Mouse (Mus musculus) neural tube, embryonic 14.5 days (tissue): ENCODE results near the gene Tenm2. TPM values are rescaled to one million over a fixed set of nuclear protein-coding genes. Genes with fewer than 3 reads are reported as not detected.
A peak's percentile ranks its signal among the peaks of the same experiment; 100 is the strongest.

ENCODE experiments used
- ATAC-seq: fragments of 200-750 bp; cut with Nextera tagmentation; 2 replicates; pipeline ENCODE4 v1.8.0; 2017; ENCODE audit warnings: low read depth, mild to moderate bottlenecking, moderate TSS enrichment, moderate library complexity
- H3K27ac ChIP-seq: fragments of 300-500 bp; sonication (generic); 2 replicates; pipeline ENCODE4 v1.5.1; 2014; ENCODE audit warnings: low read depth, mild to moderate bottlenecking, control low read depth, low read length, moderate library complexity, mixed read lengths
- H3K27me3 ChIP-seq: fragments of 300-500 bp; sonication (generic); 2 replicates; pipeline ENCODE4 v1.6.1; 2014; ENCODE audit warnings: low read length; ENCODE audit not compliant: control insufficient read depth, insufficient read depth
- H3K36me3 ChIP-seq: fragments of 300-500 bp; sonication (generic); 2 replicates; pipeline ENCODE4 v1.6.1; 2014; ENCODE audit warnings: low read length, mixed read lengths; ENCODE audit not compliant: control insufficient read depth, insufficient read depth
- H3K4me1 ChIP-seq: fragments of 300-500 bp; sonication (generic); 2 replicates; pipeline ENCODE4 v1.6.1; 2014; ENCODE audit warnings: low read length; ENCODE audit not compliant: control insufficient read depth, insufficient read depth
- H3K4me2 ChIP-seq: fragments of 300-500 bp; sonication (generic); 2 replicates; pipeline ENCODE4 v1.6.1; 2014; ENCODE audit warnings: mild to moderate bottlenecking, low read depth, low read length, control low read depth
- H3K4me3 ChIP-seq: fragments of 300-500 bp; sonication (generic); 2 replicates; pipeline ENCODE4 v1.5.1; 2014; ENCODE audit warnings: low read depth, low read length, control low read depth, mixed read lengths
- H3K9ac ChIP-seq: fragments of 300-500 bp; sonication (generic); replicated peaks from 2 replicates; pipeline ENCODE4 v1.6.1; 2014; ENCODE audit warnings: low read depth, mild to moderate bottlenecking, control low read depth, low read length, mixed read lengths
- H3K9me3 ChIP-seq: fragments of 300-500 bp; sonication (generic); 2 replicates; pipeline ENCODE4 v1.6.1; 2016; ENCODE audit warnings: low read length; ENCODE audit not compliant: control insufficient read depth
- WGBS: fragments of 180-500 bp; shearing (Covaris S2); extraction: QIAGEN DNeasy Blood & Tissue Kit; methylation state at CpG from one replicate; pipeline ENCODE4 v1.1.7; 2014; 5-methylcytosine and 5-hydroxymethylcytosine counted together
- polyA plus RNA-seq: library from polyadenylated mRNA; unstranded; fragments of >200 nt; fragmentation: Nextera tagmentation; extraction: Ambion mirVana; gene quantifications from 2 replicates; pipeline ENCODE4 v1.2.1, GENCODE M21; 2014

The Tenm2 gene
- polyA plus RNA-seq, 1 experiment from 2014 or later: 32.2 TPM

DNA sequence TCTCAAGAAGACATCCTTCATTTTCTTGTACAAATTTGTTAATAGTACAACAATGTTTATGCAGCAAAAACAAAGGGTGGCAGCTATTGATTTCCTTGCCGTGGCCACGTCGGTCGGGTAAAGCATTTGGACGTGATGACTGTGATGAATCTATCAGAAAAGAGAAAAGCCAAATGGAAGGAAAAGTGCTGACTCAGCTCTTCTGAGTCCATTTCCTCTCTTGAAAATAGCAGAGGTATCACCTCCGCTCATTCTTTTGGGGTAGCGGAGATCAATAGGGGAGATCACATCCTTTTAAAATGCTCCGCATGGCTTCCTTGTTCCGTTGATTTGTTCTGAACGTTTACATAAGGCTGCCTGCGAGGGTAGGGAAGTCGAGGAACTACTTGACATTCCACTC is 1090.7 kb downstream of the Tenm2 start:
- Histone ChIP-seq H3K4me2 (no peak overlapping the region), H3K9ac (no peak overlapping the region), H3K9me3 (no peaks in the 10 kb centered on the region), H3K27ac (no peak overlapping the region), H3K27me3 (no peaks in the 10 kb centered on the region), H3K4me3 (no peak overlapping the region), H3K36me3 (no peaks in the 10 kb centered on the region), H3K4me1 (no peaks in the 10 kb centered on the region)
- no peak for ATAC-seq
- WGBS: 72% methylated on average over 12 of the region's 12 CpGs

DNA sequence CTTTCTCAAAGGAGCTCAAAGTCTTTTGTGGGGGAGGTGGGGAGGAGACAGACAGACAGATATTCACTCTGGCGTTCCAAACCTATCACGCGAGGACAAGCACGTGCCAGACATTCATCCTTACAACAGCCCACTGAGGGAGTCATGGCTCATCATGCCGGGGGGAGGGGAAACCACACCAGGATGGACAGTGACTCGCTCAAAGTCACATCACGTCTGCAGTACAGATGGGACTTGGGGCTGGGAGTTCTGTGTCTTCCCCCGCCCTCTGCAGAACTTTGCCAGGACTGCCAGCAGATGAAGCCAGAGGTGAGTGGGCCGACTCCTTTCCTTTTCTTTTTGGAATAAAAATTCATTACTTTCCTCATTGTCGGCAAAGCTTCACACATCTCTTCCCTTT is 1095.4 kb downstream of the Tenm2 start:
- Histone ChIP-seq H3K9me3 (no peaks in the 10 kb centered on the region), H3K4me3 (no peak overlapping the region), H3K4me1 (0 out of 2 replicates have a peak, but pooled peaks cover 2% of the 10 kb centered on the region), H3K4me2 (no peak overlapping the region), H3K27ac (no peak overlapping the region), H3K27me3 (no peaks in the 10 kb centered on the region), H3K36me3 (no peaks in the 10 kb centered on the region), H3K9ac (no peak overlapping the region)
- WGBS: 69% methylated on average over 10 of the region's 10 CpGs
- ATAC-seq: no peak

DNA sequence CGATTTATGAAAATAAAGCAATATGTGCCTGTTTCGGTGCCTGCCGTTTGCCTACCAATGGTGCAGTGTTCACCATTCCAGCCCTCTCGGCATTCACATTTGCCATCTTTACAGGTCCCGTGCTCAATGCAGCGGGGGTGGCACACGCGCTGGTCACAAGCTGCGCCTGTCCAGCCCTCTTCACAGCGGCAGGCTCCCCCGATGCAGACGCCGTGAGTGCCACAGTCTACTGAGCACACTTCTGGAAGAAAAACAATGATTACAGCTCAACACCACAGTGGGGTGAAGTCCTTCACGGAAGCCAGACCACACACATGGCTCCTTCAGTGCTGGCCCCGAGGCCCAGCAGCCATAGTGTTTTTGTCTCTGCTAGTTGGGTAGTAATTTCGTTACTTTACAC is 1096.2 kb downstream of the Tenm2 start:
- 0 out of 2 replicates have a peak, but pooled peaks cover 2% of the 10 kb centered on the region for H3K4me1 ChIP-seq
- H3K9me3 ChIP-seq: no peaks in the 10 kb centered on the region
- no peak overlapping the region for H3K4me3 ChIP-seq
- no peak overlapping the region for H3K27ac ChIP-seq
- no peak overlapping the region for H3K9ac ChIP-seq
- WGBS: 53% methylated on average over 16 of the region's 16 CpGs
- no peak for ATAC-seq
- H3K27me3 ChIP-seq: no peaks in the 10 kb centered on the region
- H3K36me3 ChIP-seq: no peaks in the 10 kb centered on the region
- no peak overlapping the region for H3K4me2 ChIP-seq

DNA sequence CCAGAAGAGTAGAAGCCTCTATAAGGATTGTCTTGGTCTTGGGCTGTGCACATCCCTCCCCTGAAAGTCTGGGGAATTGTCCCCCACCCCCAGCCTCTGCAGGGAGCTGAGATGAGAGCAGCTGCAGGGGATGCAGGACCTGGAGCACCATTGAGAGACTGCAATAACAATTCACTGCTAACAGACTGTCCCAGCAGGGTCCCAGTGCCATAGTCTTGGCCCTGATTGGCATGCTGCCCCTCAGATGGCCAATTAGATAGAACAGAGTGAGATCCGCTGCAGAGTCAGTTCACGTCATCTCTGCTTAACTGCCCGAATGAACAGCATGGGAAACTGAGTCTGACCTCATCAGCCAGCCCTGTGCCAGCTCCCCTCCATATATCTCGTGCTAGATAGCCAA is 1097.9 kb downstream of the Tenm2 start:
- no peaks in the 10 kb centered on the region for H3K36me3 ChIP-seq
- H3K27ac ChIP-seq: no peak overlapping the region
- 27% methylated on average over 4 of the region's 4 CpGs for WGBS

DNA sequence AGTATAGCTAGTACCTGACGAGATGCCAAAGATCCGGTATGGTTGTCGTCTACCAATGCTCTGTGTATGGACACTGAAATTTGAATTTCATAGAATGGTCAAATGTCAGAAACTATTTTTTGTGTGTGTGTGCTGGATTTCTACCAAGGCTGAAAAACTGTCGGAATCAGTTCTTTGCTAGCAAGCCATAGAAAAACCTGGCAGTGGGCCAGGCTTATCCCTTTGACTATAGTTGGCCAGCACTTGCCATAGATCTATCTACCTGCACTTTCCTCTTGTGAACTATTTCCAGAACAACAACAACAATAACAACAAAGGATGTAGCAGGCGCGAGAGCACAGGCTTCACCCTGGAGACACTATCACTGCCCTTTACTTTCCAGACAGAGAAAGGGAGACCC is 1098.5 kb downstream of the Tenm2 start:
- WGBS: 62% methylated on average over 6 of the region's 6 CpGs
- no peaks in the 10 kb centered on the region for H3K9me3 ChIP-seq
- no peak overlapping the region for H3K4me2 ChIP-seq
- ATAC-seq: no peak
- H3K27ac ChIP-seq: no peak overlapping the region
- 0 out of 2 replicates have a peak, but pooled peaks cover 2% of the 10 kb centered on the region for H3K4me1 ChIP-seq
- H3K36me3 ChIP-seq: no peaks in the 10 kb centered on the region
- H3K9ac ChIP-seq: no peak overlapping the region
- H3K27me3 ChIP-seq: no peaks in the 10 kb centered on the region
- no peak overlapping the region for H3K4me3 ChIP-seq

More for the DNA sequence above, 1097.9 kb downstream of the Tenm2 start:
- no peak overlapping the region for H3K4me3 ChIP-seq
- no peaks in the 10 kb centered on the region for H3K9me3 ChIP-seq
- no peak overlapping the region for H3K4me2 ChIP-seq
- no peak overlapping the region for H3K9ac ChIP-seq
- no peaks in the 10 kb centered on the region for H3K27me3 ChIP-seq
- 0 out of 2 replicates have a peak, but pooled peaks cover 2% of the 10 kb centered on the region for H3K4me1 ChIP-seq
- peak; percentile 64; the same call in 1 of the 2 replicates for ATAC-seq

DNA sequence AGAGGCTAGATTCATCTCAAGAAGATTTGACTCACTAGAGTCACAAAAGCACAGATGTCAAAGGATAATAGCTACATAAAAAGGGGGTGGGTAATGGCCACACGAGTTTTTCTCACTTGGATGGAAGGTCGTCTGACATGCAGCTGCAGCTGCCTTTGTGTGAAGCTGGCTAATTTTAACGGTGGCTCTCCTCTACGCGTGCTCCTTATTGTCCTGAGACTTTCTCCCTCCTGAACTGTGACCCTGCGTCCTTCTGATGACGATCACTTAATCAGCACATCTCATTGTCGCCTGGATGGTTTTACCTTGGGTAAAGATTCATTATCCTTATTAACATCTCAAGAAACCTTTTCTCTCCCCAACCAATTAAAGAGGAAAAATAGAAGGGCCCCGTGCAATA is 1101.1 kb downstream of the Tenm2 start:
- no peaks in the 10 kb centered on the region for H3K9me3 ChIP-seq
- 0 out of 2 replicates have a peak, but pooled peaks cover 2% of the 10 kb centered on the region for H3K4me1 ChIP-seq
- H3K36me3 ChIP-seq: no peaks in the 10 kb centered on the region
- ATAC-seq: no peak
- no peaks in the 10 kb centered on the region for H3K27me3 ChIP-seq
- H3K4me3 ChIP-seq: no peak overlapping the region
- H3K4me2 ChIP-seq: no peak overlapping the region
- H3K27ac ChIP-seq: no peak overlapping the region
- H3K9ac ChIP-seq: no peak overlapping the region
- WGBS: 16% methylated on average over 9 of the region's 9 CpGs

DNA sequence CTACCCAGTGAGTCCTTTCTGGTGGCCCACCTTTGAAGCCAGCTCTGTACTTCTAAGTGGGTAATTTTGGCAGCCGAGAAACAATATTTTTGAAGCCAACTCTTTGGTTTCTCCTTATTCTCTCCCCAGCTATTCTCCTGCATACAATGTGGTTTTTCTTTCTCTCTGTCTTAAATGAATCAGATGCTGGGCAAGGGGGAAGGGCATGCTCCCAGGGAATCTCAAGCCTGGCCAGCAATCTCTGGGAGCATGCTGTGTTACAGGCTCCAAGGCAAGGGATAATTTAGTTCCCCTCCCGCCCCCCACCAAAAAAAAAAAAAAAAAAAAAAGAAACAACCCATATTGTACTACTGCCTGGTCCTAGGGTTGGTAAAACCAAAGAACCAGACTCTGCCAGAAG is 1112.5 kb downstream of the Tenm2 start:
- Histone ChIP-seq H3K27ac (no peak overlapping the region), H3K4me1 (peaks cover 13% of the 10 kb centered on the region), H3K9ac (no peak overlapping the region), H3K4me2 (no peak overlapping the region), H3K36me3 (no peaks in the 10 kb centered on the region), H3K4me3 (no peak overlapping the region), H3K27me3 (no peaks in the 10 kb centered on the region), H3K9me3 (no peaks in the 10 kb centered on the region)
- 51% methylated on average over 2 of the region's 2 CpGs for WGBS
- ATAC-seq: no peak

DNA sequence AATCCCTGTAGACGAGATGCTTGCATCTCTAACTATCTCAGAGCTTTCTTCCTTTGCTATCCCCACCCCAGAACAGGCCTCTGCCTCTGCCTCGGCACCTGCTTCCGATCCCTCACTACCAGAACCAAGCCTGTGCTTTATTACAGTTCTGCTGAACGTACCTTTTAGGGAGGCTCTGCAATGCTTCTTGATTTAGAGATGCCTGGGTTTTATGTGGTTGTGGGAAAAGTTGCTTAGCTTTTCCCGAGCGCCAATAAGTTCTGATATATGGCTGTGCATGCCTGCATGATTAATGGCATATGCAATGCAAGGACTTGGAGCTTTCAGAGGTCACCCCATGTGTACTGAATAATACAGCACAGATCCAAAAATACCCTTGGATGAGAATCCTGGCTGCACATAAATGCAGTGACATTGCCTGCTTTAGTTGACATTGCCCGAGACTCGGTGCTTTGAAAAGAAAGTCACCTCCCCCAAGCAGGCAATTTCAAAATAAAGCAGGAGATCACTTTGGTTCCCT is 1114.3 kb downstream of the Tenm2 start:
- H3K36me3 ChIP-seq: no peaks in the 10 kb centered on the region
- no peaks in the 10 kb centered on the region for H3K9me3 ChIP-seq
- H3K4me3 ChIP-seq: no peak overlapping the region
- no peak overlapping the region for H3K4me2 ChIP-seq
- H3K27ac ChIP-seq: peak overlapping the region; percentile 56; the same call in 1 of the 2 replicates
- no peaks in the 10 kb centered on the region for H3K27me3 ChIP-seq
- H3K4me1 ChIP-seq: peaks cover 13% of the 10 kb centered on the region
- ATAC-seq: peak; percentile 54; the same call in 1 of the 2 replicates
- H3K9ac ChIP-seq: no peak overlapping the region
- WGBS: 20% methylated on average over 8 of the region's 8 CpGs

DNA sequence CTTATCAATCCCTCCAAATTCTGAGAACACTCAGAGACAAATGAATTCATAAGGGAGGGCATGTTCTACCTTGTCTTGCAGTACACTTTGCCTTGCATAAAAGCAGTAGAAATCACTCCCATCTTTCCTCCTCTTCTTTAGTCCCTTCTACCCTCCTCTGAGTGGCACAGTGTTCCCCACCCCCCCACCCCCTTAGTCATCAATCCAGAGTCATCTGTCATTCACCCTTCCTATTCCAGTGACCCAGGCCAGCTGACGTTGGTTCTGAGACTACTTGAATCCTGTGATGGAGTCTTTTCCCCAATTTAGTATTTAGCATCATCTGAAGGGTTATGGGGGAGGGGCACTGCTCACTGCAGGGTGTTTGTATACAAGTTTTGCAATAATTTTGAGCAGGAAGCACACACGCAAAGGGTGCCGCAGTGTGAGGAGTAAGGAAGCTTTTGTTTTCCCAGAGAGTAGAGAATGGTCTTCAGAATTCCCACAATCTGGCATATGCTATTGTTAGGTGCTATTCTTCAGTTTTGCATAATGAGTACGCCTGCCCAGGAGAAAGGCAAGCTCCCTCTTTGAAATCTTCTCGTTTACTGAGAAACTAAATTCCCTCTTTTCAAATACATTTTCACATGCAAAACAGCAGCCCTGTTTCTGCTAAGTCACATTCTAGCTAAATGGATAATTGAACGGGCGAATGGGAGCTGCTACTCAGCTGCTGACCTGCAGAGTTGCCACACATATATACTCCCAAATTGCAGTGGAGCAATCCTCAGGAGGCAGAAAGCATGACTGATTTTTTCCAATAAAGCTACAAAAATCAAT is 1115.0 kb downstream of the Tenm2 start:
- no peaks in the 10 kb centered on the region for H3K36me3 ChIP-seq
- no peak for ATAC-seq
- H3K9me3 ChIP-seq: no peaks in the 10 kb centered on the region
- no peak overlapping the region for H3K9ac ChIP-seq
- peak overlapping the region; percentile 56; the same call in 1 of the 2 replicates for H3K27ac ChIP-seq
- no peak overlapping the region for H3K4me2 ChIP-seq
- peaks cover 13% of the 10 kb centered on the region for H3K4me1 ChIP-seq
- H3K4me3 ChIP-seq: no peak overlapping the region
- H3K27me3 ChIP-seq: no peaks in the 10 kb centered on the region
- WGBS: 15% methylated on average over 7 of the region's 7 CpGs
